Mouse (Mus musculus): ENCODE measurements at regions not wholly inside any gene's neighbourhood (a gene's known extent, or its start where the extent isn't known, plus 50 kb on each side); places are given as distances from the start of the nearest gene placed in this dataset.

DNA sequence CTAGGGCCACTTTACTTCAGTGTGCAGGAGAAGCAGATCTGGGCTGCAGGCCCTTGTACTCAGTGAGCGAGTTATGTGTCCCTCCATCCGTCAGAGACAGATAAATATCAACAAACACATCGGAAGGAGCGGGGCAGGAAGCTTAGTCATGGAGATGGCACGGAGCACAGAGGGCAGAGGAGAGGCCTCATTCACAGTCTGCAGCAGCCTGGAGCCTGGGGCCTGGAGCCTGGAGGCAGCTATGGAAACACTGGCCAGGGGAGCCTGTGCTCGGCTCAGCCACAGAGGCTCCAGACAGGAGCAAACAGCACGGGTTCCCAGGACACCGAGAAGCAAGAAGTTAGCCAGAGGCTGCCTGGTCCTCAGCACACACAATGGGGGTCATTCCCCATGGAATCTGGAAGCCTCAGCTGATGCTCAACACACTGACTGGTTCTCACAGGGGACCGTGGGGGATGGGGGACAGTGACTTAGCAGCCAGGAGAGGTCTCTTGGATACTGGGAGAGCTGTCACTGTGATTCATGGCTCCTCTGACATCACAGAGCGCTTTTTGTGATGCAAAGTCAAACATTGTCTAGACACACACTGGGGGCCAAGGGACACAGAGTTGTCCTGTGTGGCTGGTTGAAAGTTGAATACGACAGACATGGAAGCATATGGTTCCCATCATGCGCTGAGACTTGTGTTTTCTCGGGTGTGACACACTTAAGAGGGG, 82.2 kb upstream of the Sulf2 start:
- peak; percentile 60 for DNase-seq (ENCODE audit: low spot score)

DNA sequence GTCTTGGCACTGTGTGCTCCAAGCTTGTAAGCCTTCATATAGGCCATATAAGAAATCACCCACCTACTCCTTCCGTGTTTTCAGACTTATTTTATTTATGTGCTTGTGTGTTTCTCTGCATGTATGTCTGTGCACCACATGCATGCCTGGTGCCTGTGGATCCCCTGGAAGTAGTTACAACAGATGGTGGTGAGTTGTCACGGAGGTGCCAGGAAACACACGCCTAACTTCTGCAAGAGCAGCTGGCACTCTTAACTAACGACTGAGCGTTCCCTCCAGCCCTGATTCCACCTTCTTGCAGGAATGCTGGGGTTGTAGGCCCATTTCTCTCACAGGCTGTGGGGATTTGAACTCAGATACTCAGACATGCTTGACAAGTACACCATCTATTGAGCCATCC, 80.6 kb upstream of the Sulf2 start:
- DNase-seq (ENCODE audit: low spot score): no peak

DNA sequence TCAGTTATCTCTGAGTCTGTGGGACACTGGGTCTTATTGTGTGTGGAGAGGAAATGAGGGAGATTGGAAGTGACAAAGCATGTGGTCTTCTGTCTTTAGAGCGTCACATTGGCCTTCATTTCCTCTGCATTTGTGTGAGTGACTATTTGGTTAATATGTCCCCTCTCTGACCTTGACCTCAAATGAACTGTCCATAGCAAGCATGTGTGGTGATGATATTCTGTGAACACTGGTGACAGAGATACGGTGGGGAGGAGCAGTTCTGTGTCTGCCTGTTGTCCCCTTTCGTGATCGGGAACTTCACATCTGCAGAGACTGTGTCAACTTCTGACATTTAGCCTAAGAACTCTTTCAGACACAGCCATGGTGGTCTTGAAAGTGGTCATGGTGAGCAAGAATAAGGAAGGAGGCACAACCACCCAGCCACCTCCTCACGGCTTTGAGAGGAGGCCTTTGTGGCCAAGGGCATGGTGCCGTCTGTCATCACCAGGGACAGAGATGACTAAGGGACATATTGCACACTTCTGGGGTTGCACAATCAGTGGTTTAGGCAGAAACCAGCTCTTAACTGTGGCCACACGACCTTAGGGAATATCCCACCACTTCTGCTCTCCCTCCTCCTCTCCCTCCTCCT, 79.2 kb upstream of the Sulf2 start:
- peak; percentile 25 for DNase-seq (ENCODE audit: low spot score)

DNA sequence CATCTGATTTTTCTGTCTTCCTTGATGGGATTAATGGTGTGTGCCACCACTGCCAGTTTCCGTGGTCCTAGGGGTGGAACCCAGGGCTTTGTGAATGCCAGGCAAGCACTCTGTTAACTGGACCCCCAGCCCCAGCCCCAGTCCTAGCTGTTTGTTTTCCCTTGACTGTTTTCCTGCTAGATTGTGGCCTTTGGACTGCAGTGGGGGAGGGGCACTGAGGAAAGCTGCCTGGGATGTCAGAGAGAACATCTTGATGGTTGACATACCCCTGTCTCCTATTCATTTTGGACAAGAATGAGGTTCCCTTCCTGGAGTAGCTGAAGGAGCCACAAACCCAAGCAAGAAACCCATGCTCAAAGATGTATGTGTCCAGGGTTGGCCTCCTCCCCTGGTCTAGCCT, 77.8 kb upstream of the Sulf2 start:
- DNase-seq (ENCODE audit: low spot score): no peak

DNA sequence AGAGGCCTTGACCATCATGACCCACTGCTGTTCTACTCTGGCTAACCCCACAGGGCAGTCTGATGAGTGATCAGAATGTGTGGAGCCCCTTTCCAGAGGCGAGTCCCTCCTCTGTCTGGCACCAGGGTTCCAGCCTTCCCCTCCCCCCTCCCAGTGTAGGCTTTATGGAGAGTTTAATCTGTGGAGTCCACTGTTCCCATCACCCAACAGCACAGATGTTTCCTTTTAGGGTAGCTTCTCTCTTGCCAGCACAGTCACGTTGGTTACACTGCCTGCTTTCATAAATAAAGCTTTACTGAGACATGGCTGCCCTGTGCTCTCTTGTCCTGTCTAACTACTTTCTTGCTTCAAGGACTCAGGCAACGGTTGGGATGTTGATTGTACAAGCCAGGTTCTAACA, 76.9 kb upstream of the Sulf2 start:
- no peak for DNase-seq (ENCODE audit: low spot score)

DNA sequence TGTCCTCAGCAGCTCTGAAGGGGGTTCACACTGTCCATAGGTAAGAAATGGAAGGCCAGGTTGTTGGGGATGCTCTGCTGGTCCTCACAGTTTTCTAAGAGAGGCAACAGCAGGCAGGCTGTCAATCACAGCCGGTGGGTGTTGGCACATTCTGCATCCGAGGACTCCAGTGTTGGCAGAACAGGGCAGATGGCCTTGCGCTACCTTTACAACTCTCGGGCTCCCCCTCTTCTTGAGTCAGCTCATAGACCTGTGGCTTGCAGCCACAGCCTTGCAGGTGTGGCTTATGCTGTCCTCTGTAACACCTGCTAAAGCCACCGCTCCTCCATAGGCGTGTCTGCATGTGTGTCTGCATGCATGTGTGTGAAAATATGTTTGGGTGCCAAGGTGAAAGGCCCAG, 75.2 kb upstream of the Sulf2 start:
- DNase-seq (ENCODE audit: low spot score): no peak

DNA sequence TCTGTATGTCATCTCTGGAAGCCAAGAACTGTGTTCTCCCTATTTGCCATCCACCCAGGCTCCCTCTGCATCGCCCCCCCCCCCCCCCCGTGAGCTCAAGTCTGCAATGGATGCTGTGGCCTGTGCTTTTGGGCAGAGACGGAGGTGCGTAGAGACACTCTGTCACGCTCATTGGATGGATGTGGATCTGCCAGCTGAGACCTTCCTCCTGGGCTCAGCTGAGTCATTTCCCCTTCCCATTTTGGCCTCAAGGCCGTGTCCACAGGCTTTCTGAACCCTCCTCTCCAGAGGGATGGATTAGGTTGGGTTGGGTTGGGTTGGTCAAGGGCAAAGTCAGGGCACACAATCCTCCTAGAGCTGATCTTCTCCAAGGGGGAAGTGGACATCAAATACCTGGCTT, 72.9 kb upstream of the Sulf2 start:
- DNase-seq (ENCODE audit: low spot score): no peak

DNA sequence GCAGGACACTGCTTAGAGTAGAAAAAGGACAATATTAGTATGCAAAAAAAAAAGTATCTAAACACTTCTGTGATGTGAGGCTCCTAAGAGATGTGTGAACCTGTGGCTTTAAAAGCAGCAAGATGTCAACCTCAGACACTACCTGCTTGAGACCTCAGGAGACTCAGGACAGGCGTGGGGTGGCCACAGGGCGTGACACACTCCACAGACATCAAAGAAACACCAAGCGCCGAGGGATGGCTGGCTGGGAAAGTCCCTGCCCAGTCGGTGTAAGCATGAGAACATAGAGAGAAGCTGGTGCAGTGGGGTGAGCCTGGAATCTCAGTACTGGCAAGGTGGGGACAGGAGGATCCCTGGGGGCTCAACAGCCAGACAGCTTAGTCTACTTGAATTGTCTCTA, 72.0 kb upstream of the Sulf2 start:
- no peak for DNase-seq (ENCODE audit: low spot score)

DNA sequence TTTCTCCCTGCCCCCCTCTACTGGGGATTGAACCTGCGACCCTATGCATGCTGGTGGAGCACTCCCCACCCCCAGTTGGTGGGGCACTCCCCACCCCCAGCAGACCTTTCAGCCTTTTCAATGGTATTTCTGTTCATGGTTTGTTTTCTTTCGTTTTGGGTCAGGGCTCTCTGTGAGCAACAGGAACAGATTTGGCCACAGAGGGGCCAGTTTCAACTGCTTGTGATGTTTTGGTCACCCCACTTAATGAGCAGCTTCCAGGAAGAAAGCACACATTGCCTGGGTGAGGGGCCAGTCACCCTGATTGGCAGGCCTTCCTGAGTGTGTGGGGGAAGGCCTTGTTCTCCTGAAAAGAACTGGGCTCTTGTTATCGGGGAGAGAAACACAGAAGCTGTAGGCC, 71.5 kb upstream of the Sulf2 start:
- no peak for DNase-seq (ENCODE audit: low spot score)

DNA sequence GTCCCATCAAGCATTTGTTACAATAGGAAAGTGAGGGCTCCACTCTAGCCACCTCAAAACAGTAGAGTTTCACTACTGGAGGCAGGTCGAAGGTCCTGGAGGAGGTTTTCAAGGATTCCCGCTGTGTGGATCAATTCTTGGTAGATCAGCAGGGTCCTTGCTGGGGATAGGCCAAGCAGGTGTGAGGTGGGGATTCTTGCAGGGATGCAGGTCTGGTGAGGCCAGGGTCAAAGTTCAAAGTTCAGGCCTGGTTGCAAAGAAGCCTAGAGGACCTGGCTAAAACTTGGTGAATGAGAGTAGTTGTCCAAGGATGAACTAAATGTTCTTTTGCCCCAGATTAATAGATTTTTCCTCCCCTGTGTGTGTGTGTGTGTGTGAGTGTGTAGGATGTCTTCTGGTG, 70.9 kb upstream of the Sulf2 start:
- DNase-seq (ENCODE audit: low spot score): no peak

DNA sequence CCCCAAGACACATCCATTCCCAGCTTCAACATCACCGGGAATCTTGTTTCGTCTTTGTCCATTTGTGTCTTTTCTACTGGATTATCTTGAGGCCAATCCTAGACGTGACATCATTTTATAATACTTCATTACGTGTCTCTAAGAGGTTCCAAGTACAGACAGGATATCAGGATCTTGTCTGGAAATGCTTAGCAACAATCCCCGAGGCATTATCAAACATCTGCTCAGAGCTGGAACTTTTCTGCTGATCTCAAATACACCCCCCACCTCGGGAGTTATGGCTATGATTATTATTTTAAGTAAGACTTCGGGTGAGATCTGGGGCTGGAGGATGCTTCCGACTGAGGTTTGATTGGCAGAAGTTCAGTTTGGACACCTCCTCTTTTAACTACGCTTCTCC, 69.9 kb upstream of the Sulf2 start:
- DNase-seq (ENCODE audit: low spot score): no peak

DNA sequence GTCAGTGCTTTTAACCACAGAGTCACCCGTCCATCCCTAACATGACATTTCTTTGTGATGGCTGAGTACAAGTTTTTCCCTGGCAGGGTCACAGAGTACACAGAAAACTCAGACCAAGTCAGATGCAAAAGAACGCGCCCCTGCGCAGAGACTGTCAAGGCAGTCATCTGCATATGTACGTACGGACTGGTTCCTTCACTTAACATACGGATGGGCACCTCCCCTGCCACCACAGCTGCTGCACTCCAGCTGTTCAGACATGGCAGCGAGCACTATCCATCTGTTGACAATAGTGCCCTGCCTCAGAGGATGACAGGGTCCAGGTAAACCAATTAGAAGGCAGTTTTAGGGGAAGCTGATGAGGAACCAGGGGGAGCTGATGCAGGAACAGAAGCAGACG, 63.3 kb upstream of the Sulf2 start:
- DNase-seq (ENCODE audit: low spot score): no peak

DNA sequence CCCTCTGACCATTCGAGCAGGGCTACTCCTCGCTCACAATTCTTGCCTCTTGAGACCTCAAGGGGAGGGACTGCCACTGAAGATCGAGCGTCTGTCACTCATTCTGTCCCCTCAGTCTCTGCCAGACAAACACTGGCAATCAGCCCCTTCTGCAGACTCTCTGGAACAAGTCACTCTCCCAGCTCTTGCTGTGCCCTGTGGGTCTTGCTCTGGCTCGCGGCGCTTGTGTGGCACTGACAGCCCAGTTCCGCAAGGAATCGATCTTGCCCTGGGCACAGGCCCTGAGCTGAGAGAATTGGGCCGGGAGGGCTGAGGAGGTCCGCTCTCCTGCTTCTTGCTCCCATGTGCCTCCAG, 61.0 kb upstream of the Sulf2 start:
- no peak for DNase-seq (ENCODE audit: low spot score)

DNA sequence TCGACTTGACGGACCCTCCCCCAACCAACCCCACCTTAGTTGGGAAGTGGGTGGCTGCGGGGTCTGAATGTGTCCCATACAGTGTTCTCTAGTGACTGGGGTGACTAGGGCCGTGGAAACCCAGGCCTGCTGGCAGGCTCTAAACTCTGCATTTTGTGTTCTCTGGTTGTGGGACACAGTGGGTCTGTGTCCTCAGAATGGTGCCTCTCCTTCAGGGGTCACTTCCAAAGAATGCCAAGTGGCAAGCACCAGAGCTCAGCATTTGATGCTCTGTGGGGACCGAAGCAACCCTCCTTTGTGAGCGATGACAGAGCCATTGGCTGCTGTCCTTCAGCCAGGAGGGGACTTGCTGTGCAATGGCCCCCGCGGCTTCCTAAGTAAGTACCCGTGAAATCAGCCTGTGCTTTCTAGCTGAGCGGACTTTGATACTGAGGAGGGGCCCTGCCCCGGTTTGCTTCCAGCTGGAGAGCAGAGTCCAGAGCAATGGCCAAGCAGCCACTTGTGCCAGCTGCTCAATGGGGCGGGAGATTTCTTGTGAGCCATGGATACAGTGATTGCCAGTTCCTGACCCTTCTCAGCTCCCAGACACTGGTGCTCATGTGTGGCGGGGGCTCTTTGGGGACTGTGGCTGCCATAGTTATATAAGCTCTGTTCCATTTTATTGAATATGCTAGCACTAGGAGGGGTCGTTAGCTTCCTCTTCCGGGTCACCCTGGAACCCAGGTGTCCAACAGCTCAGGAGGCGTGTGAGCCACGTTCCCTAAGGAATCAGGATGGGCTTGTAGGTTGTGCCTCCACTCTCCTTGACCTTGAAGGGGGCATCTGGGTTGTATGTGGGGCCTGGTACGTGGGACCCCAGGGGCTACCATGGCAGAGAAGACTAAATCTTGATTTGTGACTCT, 60.4 kb upstream of the Sulf2 start:
- DNase-seq (ENCODE audit: low spot score): no peak

DNA sequence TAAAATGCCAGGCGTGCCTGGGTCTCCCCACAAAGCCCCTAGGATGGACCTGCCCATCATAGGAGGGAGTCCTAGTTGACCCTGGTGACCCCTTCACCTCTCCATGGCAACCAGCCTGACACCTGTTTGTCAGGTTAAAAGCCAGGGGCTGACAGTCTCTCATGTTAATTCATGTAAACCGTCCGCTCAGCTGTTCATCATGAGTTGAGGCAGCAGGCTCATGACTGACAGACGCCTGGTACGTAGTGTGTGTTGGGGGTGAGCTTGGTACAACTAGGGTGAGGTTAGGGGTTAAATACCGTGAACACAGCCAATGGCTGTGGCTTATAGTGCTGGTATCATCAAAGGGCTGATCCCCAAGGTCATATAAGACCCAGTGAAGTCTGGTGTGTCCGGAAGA, 59.7 kb upstream of the Sulf2 start:
- DNase-seq (ENCODE audit: low spot score): no peak

DNA sequence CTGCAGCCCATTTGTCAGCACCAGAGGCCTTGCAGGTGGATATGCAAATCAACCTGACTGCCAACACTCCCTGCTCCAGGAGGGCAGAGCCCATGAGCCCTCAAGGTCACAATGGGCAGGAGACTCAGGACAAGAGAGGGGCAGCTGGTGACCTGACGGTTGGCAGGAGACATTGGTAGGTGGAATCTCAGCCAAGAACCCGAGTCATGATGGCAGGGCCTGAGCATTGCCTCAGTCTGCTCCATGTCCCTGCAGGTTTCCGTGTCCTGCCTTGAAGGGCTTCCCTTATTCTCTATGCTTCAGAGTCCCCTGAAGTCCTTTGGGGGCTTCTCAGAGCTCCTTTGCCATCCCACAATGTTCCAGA, 51.7 kb upstream of the Sulf2 start:
- DNase-seq (ENCODE audit: low spot score): no peak

DNA sequence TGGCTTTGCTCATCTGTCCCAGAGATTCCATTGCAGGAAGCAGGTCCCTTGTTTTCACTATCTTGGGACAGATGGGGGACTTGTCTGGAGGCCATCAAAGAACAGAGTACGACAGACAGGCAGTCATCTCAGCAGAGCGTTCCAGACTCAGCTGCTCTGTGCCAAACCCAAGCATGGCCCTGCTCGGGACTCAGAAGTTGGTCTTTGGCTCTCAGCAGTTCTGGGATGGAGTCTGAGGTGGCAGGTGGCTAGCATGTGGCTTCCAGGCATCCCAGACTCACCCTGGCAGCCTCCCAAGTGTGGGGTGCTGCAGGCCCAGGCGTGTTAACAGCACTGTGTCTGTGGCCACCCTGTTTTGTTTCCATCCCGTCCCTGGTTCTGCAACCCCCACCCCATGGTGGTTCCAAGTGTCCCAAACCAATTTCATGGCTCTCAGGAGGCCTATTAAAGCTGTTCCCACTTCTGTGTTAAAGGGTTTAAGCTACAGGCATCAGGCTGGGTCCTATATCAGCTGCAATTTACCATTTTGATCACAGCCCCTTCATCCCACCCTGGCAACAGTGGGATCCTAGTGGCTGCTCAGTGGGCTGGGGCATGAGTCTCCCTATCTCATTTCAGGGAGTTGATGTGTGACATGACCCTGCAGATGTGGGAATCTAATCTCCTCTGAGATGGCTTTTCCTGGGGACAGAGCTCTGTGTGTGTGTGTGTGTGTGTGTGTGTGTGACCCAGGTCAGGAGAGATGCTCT, 51.1 kb upstream of the Sulf2 start:
- no peak for DNase-seq (ENCODE audit: low spot score)
